Mouse (Mus musculus) testis, postnatal 14 days (tissue): Measurements from ENCODE around the gene Coq8a.

ENCODE experiments used
- DNase-seq: peaks from one replicate; pipeline ENCODE4 v3.0.0; 2021; ENCODE audit warnings: low spot score

The Coq8a gene

DNA sequence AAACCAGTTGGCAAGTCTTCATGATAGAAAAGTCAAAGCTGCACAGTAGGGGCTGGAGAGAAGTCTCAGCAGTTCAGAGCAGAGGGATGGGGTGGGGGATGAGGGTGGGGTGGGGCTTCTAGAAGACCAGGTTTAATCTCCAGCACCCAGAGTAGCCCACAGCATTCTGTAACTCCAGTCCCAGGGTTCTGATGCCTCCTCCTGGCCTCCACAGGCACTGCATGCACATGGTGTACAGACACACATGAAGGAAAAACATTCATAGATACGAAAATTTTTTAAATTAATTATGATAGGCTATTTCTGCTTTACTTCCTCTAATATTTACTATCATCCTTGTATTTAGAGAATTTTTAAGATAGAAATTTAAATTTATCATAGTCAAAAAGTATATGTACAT is 82.9 kb downstream of the Coq8a start:
- no peak for DNase-seq
